Mouse (Mus musculus) liver, adult 2 months (tissue): ENCODE measurements around the gene Suox. TPM values are rescaled to one million over a fixed set of nuclear protein-coding genes. Genes with fewer than 3 reads are reported as not detected.
"Not testable (repeated sequence)": the region's sequence is repeated elsewhere in the genome, so short reads cannot be mapped to it uniquely, and the experiment has no call there.

Experiments used
- DNase-seq: peaks from one replicate; pipeline ENCODE4 v3.0.0-alpha.2; 2011; ENCODE audit warnings: low read depth, low spot score; ENCODE audit errors: extremely low read depth
- H3K27ac ChIP-seq: fragments of 200-500 bp; replicated peaks from 2 replicates; pipeline ENCODE4 v1.5.1; 2012; ENCODE audit warnings: low read depth, mild to moderate bottlenecking, control low read depth, inconsistent platforms, low read length; ENCODE audit not compliant: insufficient read depth
- H3K27me3 ChIP-seq: fragments of 200-500 bp; 2 replicates; pipeline ENCODE4 v1.6.1; 2012; ENCODE audit warnings: mild to moderate bottlenecking, moderate library complexity, low read length, inconsistent platforms; ENCODE audit not compliant: control insufficient read depth, insufficient read depth
- H3K36me3 ChIP-seq: fragments of 200-500 bp; 2 replicates; pipeline ENCODE4 v1.6.1; 2012; ENCODE audit warnings: low read length, inconsistent platforms; ENCODE audit not compliant: control insufficient read depth, insufficient read depth
- H3K4me1 ChIP-seq: fragments of 200-500 bp; 2 replicates; pipeline ENCODE4 v1.6.1; 2011; ENCODE audit warnings: low read length; ENCODE audit not compliant: control insufficient read depth, insufficient read depth
- H3K4me3 ChIP-seq: fragments of 200-500 bp; 2 replicates; pipeline ENCODE4 v1.5.1; 2011; ENCODE audit warnings: low read depth, mild to moderate bottlenecking, control low read depth, low read length, moderate library complexity; ENCODE audit not compliant: insufficient read depth
- H3K79me2 ChIP-seq: fragments of 200-500 bp; 2 replicates; pipeline ENCODE4 v1.6.1; 2012; ENCODE audit warnings: inconsistent platforms, mild to moderate bottlenecking, low read length, moderate library complexity; ENCODE audit not compliant: control insufficient read depth, insufficient read depth
- H3K9ac ChIP-seq: fragments of 200-500 bp; 2 replicates; pipeline ENCODE4 v1.6.1; 2012; ENCODE audit warnings: low read depth, mild to moderate bottlenecking, control low read depth, inconsistent platforms, low read length
- CTCF ChIP-seq: fragments of 200-500 bp; IDR thresholded peaks from 2 replicates; pipeline ENCODE4 v1.5.1; 2011; ENCODE audit warnings: low read depth, low read length, control low read depth
- POLR2A ChIP-seq: fragments of 200-500 bp; IDR thresholded peaks from 2 replicates; pipeline ENCODE4 v1.6.1; 2011; ENCODE audit warnings: low read length, control low read depth; ENCODE audit not compliant: insufficient read depth; ENCODE audit errors: extremely low read depth
- WGBS: fragments of 180-500 bp; shearing (Covaris S2); methylation state at CpG from one replicate; pipeline ENCODE4 v1.1.7; 2018; 5-methylcytosine and 5-hydroxymethylcytosine counted together
- polyA plus RNA-seq: library from polyadenylated mRNA; depleted of rRNA; stranded (reverse); fragments of >200 nt; gene quantifications from 2 replicates; pipeline ENCODE4 v1.2.3, GENCODE M21; 2012
- total RNA-seq: library from RNA; depleted of rRNA; stranded (reverse); fragments of >200 nt; gene quantifications from 2 replicates; pipeline ENCODE4 v1.2.3, GENCODE M21; 2014

Suox gene
- total and polyA plus RNA-seq, 2 experiments = 103 to 145 TPM

DNA sequence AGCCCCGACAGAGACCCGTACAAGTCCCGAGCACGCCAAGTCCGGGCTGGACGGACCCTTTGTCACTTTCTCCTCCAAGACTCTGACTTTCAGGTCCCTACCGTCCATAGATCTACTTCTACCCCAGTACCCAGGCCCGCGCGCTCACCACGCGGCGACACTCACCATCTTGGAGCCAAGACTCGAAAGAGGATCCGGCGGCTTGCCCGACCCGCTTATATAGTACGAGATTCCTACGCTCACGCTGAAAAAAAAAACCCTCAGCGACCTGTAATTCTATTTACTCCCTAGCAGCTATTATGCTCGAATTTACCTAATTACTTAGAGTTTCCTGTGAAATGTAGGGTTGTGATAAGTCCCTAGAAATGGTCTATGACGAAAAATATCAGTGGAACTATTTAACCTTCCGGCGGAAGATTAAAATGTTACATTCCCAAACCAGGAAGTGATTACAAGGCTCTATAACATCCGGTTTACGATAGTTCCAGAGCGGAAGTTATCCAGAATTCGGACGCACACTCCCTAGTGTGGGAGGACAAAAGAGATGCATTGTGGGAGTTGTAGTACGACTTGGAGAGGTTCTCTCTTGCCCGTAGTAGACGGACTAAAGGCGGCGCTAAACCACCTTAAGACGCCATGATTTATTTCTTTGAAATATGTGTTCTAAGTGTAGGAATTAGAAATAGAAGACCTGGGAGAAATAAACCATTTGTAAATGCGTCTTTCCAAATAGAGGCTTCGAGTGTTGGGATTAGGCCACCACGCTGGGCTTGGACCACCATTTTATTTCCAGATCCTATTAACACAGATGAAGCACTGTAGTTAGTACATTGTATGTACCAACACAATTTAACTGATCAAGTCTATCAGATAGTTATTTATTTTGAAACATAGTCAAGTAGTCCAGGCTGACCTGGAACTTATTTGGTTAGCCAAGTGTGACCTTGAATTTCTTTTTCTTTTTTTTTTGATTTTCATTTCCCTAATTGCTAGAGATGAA lies 47.3 kb downstream of the Suox start, which contains the start of gene Rps26:
Rps26 (minus strand) TSS at position 437 of the 1,000 bp plus-strand sequence.
- H3K4me1 ChIP-seq = peaks cover 6% of the 10 kb centered on the region
- no peaks in the 10 kb centered on the region for H3K27me3 ChIP-seq
- H3K27ac ChIP-seq = peak within 1 kb of the TSS; percentile 80
- peaks cover 13% of the 10 kb centered on the region for H3K36me3 ChIP-seq
- TF ChIP-seq CTCF (no peak), POLR2A (peak; percentile 78)
- DNase-seq = peak; percentile 100
- 2% methylated on average over 40 of the region's 40 CpGs for WGBS
- peak within 1 kb of the TSS; percentile 95 for H3K9ac ChIP-seq
- peaks cover 6% of the 10 kb centered on the region; the same call in 1 of the 2 replicates for H3K79me2 ChIP-seq
- H3K4me3 ChIP-seq = peak within 1 kb of the TSS; percentile 97

DNA sequence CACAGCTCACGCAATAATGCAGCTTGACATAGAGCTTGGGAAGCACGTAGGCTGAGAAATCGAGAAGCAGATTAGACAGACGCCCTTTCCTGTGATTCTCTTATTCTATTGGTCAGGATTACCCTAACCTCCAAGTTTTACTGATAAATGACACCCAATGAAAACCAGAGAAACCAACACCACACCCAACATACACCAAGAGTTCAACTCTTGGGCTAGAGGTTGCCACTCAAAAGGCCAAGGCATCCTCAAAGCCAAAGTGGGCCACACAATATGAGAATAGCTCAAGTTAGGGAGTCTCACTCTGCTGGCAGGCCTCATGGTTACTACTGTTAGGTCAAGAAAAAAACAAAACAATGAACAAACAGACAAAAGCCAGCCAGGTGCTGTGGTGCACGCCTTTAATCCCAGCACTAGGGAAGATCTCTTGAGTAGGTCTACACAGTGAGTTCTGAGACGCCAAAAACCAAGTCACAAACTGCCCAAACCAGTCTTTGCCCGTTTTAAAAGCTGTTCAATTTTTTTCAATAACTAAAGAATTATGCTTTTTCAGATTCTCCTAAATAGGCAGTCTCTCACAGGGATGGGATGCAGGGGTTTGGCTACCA lies 48.5 kb downstream of the Suox start:
- Histone ChIP-seq H3K4me1 (peaks cover 6% of the 10 kb centered on the region), H3K79me2 (peaks cover 6% of the 10 kb centered on the region; the same call in 1 of the 2 replicates), H3K9ac (peak overlapping the region; percentile 95), H3K4me3 (peak overlapping the region; percentile 97), H3K27me3 (no peaks in the 10 kb centered on the region), H3K36me3 (peaks cover 13% of the 10 kb centered on the region), H3K27ac (no peak overlapping the region)
- DNase-seq = no peak
- WGBS = 34% methylated on average over 7 of the region's 7 CpGs
- no peak for TF ChIP-seq POLR2A
- no peak for TF ChIP-seq CTCF

GRCm38 (mm10) chr10:128623106-128623613 lies 50.7 kb downstream of the Suox start:
- not testable (repeated sequence) for H3K27ac ChIP-seq, H3K9ac ChIP-seq, H3K4me3 ChIP-seq, DNase-seq, H3K27me3 ChIP-seq, H3K79me2 ChIP-seq, H3K4me1 ChIP-seq
- H3K36me3 ChIP-seq = peaks cover 13% of the 10 kb centered on the region
- WGBS = 89% methylated on average over 4 of the region's 4 CpGs

DNA sequence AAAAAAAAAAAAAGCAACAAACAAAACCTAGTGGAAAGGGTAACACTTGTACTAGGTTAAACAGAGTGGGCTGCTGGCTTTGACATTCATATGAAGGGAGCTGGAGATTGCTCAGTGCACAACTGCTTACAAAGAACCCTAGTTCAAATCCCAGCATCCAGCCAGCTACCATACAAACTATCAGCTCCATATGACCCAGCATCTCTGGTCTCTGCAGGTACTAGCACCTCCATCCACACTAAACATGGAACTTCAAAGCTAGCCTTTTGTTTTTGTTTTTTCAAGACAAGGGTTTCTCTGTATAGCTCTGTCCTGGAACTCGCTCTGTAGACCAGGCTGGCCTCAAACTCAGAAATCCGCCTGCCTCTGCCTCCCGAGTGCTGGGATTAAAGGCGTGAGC lies 51.2 kb downstream of the Suox start:
- Histone ChIP-seq H3K9ac (no peak overlapping the region), H3K27ac (no peak overlapping the region), H3K27me3 (no peaks in the 10 kb centered on the region), H3K4me3 (no peak overlapping the region), H3K4me1 (peaks cover 6% of the 10 kb centered on the region), H3K79me2 (peaks cover 6% of the 10 kb centered on the region; the same call in 1 of the 2 replicates), H3K36me3 (peaks cover 13% of the 10 kb centered on the region)
- no peak for TF ChIP-seq POLR2A
- 97% methylated on average over 4 of the region's 4 CpGs for WGBS
- DNase-seq = no peak

- TF ChIP-seq POLR2A (no peak), CTCF (no peak)
- Histone ChIP-seq H3K4me3 (no peak overlapping the region), H3K27ac (no peak overlapping the region), H3K4me1 (peaks cover 6% of the 10 kb centered on the region), H3K9ac (no peak overlapping the region), H3K36me3 (peaks cover 13% of the 10 kb centered on the region), H3K27me3 (no peaks in the 10 kb centered on the region), H3K79me2 (peaks cover 6% of the 10 kb centered on the region; the same call in 1 of the 2 replicates)
- WGBS = 78% methylated on average over 3 of the region's 3 CpGs
- no peak for DNase-seq
These were observed 51.8 kb downstream of the Suox start for GRCm38 (mm10) chr10:128621986-128622520.
